Mouse (Mus musculus): ENCODE data around the gene Rad50.

DNA sequence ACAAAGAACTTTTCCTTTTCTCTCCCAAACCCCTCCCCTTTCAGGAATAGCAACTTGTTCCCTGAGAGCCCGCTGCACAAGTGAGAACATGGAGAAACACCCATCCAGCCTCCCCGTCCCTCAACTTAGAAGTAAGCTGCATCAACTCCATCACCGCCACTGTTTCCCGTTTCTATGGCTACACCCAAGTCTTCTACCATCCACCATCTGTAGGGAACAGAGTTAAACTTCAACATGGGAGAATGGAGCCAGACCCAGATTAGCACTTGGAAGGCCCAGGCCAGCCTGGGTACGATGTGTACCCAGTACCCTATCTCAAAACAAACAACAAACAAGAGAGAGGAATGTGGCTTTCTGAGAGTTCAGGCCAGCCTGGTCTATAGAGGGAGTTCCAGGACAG lies 43.0 kb downstream of the Rad50 start:
- TF ChIP-seq CTCF (IDR thresholded peaks at IDR 0.05; ENCODE audit: low read depth) (no peak), EP300 (optimal IDR thresholded peaks at IDR 0.05) (no peak)

All from stomach, postnatal 0 days (tissue).